Mouse (Mus musculus) heart, adult 11 months (tissue): ENCODE measurements at regions not wholly inside any gene's neighbourhood (a gene's known extent, or its start where the extent isn't known, plus 50 kb on each side); places are given as distances from the start of the nearest gene placed in this dataset.

ENCODE experiments used
- DNase-seq: peaks from one replicate; pipeline ENCODE4 v3.0.0; 2022

GRCm38 (mm10) chr12:109892834-109893233 lies 292.7 kb upstream of the Rtl1 start:
- peak; percentile 82 for DNase-seq

GRCm38 (mm10) chr12:109893657-109894056 lies 293.5 kb upstream of the Rtl1 start:
- DNase-seq = peak; percentile 74

- no peak for DNase-seq
Observed at GRCm38 (mm10) chr12:109895389-109895788, 295.3 kb upstream of the Rtl1 start.

GRCm38 (mm10) chr12:109896397-109896796 lies 296.3 kb upstream of the Rtl1 start:
- no peak for DNase-seq

- DNase-seq = no peak
Observed at GRCm38 (mm10) chr12:109896906-109897305, 296.8 kb upstream of the Rtl1 start.

- DNase-seq = no peak
Observed at GRCm38 (mm10) chr12:109897861-109898385, 297.8 kb upstream of the Rtl1 start.

- DNase-seq = no peak
Observed at GRCm38 (mm10) chr12:109899420-109899819, 299.3 kb upstream of the Rtl1 start.

- DNase-seq = no peak
Observed at GRCm38 (mm10) chr12:109910966-109911495, 310.9 kb upstream of the Rtl1 start.

- no peak for DNase-seq
Observed at GRCm38 (mm10) chr12:109911506-109911905, 311.4 kb upstream of the Rtl1 start.

GRCm38 (mm10) chr12:109917761-109918160 lies 317.6 kb upstream of the Rtl1 start:
- no peak for DNase-seq

GRCm38 (mm10) chr12:109918901-109919300 lies 318.8 kb upstream of the Rtl1 start:
- no peak for DNase-seq

GRCm38 (mm10) chr12:109922111-109922510 lies 322.0 kb upstream of the Rtl1 start:
- no peak for DNase-seq

GRCm38 (mm10) chr12:109925866-109926265 lies 325.7 kb upstream of the Rtl1 start:
- DNase-seq = no peak

GRCm38 (mm10) chr12:109926643-109927042 lies 326.5 kb upstream of the Rtl1 start:
- no peak for DNase-seq

- no peak for DNase-seq
Observed at GRCm38 (mm10) chr12:109946179-109946578, 332.7 kb upstream of the Dio3 start.

- DNase-seq = no peak
Observed at GRCm38 (mm10) chr12:109946936-109947335, 331.9 kb upstream of the Dio3 start.

GRCm38 (mm10) chr12:109947886-109948433 lies 330.9 kb upstream of the Dio3 start:
- no peak for DNase-seq

- DNase-seq = no peak
Observed at GRCm38 (mm10) chr12:109948434-109948984, 330.4 kb upstream of the Dio3 start.

- no peak for DNase-seq
Observed at GRCm38 (mm10) chr12:109949231-109949965, 329.5 kb upstream of the Dio3 start.

- DNase-seq = no peak
Observed at GRCm38 (mm10) chr12:109950632-109951031, 328.2 kb upstream of the Dio3 start.

GRCm38 (mm10) chr12:109951473-109951872 lies 327.4 kb upstream of the Dio3 start:
- no peak for DNase-seq

GRCm38 (mm10) chr12:109951884-109952456 lies 326.9 kb upstream of the Dio3 start:
- DNase-seq = no peak

- DNase-seq = no peak
Observed at GRCm38 (mm10) chr12:109952933-109953332, 325.9 kb upstream of the Dio3 start.

- DNase-seq = no peak
Observed at GRCm38 (mm10) chr12:109957305-109957704, 321.6 kb upstream of the Dio3 start.
